Mouse (Mus musculus) neural tube, embryonic 15.5 days (tissue): Measurements from ENCODE around the gene Zfpl1. TPM values are rescaled to one million over a fixed set of nuclear protein-coding genes. Genes with fewer than 3 reads are reported as not detected.

ENCODE experiments used
- ATAC-seq: fragments of 200-750 bp; cut with Nextera tagmentation; 2 replicates; pipeline ENCODE4 v1.8.0; 2017; ENCODE audit warnings: mild to moderate bottlenecking, moderate TSS enrichment, moderate library complexity; ENCODE audit not compliant: low FRiP score
- H3K27ac ChIP-seq: fragments of 300-500 bp; sonication (generic); replicated peaks from 2 replicates; pipeline ENCODE4 v1.5.1; 2015; ENCODE audit warnings: mild to moderate bottlenecking, inconsistent platforms
- H3K27me3 ChIP-seq: fragments of 300-500 bp; sonication (generic); replicated peaks from 2 replicates; pipeline ENCODE4 v1.6.1; 2015; ENCODE audit warnings: inconsistent platforms
- H3K36me3 ChIP-seq: fragments of 300-500 bp; sonication (generic); 2 replicates; pipeline ENCODE4 v1.6.1; 2015; ENCODE audit warnings: inconsistent platforms
- H3K4me1 ChIP-seq: fragments of 300-500 bp; sonication (generic); 2 replicates; pipeline ENCODE4 v1.6.1; 2015; ENCODE audit warnings: inconsistent platforms
- H3K4me2 ChIP-seq: fragments of 300-500 bp; sonication (generic); 2 replicates; pipeline ENCODE4 v1.6.1; 2015; ENCODE audit warnings: inconsistent platforms, mild to moderate bottlenecking, moderate library complexity
- H3K4me3 ChIP-seq: fragments of 300-500 bp; sonication (generic); replicated peaks from 2 replicates; pipeline ENCODE4 v1.5.1; 2015; ENCODE audit warnings: mild to moderate bottlenecking, inconsistent platforms
- H3K9ac ChIP-seq: fragments of 300-500 bp; sonication (generic); replicated peaks from 2 replicates; pipeline ENCODE4 v1.6.1; 2015; ENCODE audit warnings: mild to moderate bottlenecking, inconsistent platforms
- H3K9me3 ChIP-seq: fragments of 300-500 bp; sonication (generic); replicated peaks from 2 replicates; pipeline ENCODE4 v1.6.1; 2016; ENCODE audit warnings: inconsistent platforms
- WGBS: fragments of 180-500 bp; shearing (Covaris S2); methylation state at CpG from one replicate; pipeline ENCODE4 v1.1.7; 2015; ENCODE audit warnings: mixed read lengths; 5-methylcytosine and 5-hydroxymethylcytosine counted together
- polyA plus RNA-seq: library from polyadenylated mRNA; unstranded; fragments of >200 nt; fragmentation: Nextera tagmentation; extraction: Ambion mirVana; gene quantifications from 2 replicates; pipeline ENCODE4 v1.2.1, GENCODE M21; 2015

Zfpl1 gene
- polyA plus RNA-seq, 1 experiment from 2014 or later: 78.4 TPM

DNA sequence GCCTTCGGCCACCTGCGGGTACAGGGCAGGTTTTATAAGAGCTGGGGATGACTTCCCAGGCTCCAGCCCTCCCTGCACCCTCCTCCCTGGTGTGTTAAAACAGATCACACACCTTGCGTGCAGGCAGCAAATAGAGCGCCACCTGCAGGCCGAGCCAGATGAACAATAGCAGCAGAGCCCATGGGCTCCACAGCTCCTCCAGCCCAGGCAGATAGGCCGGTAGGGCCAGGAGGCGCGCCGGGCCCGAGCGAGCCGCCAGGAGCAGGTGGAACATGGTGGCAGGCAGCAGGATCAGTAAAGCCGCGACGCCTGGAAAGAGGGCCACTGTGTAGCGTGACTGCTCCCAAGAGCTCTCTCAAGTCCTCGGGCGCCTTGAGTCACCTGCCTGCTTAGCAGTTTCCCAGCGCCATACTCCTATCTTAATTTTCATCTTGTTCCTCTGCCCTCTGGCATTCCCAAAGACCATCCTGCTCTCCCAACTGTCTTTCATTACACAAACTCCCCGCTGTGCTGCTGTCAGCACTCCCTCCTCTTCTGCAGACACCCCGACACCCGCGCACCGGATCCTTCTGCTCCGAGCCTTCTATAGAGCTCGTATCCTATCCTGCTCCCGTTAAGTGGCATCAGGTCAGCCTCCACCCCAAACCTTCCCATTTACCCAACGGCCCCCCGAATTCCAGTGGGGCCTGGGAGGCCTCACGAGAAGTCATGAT lies 17.6 kb downstream of the Zfpl1 start:
- peak overlapping the region; percentile 93 for H3K27ac ChIP-seq
- under 1% methylated on average over 30 of the region's 30 CpGs for WGBS
- H3K4me1 ChIP-seq: peaks cover 51% of the 10 kb centered on the region
- H3K27me3 ChIP-seq: no peaks in the 10 kb centered on the region
- H3K9me3 ChIP-seq: no peaks in the 10 kb centered on the region
- peaks cover 26% of the 10 kb centered on the region for H3K36me3 ChIP-seq
- H3K4me3 ChIP-seq: peak overlapping the region; percentile 62
- ATAC-seq: peak; percentile 84
- peak overlapping the region; percentile 91 for H3K9ac ChIP-seq
- H3K4me2 ChIP-seq: peak overlapping the region; percentile 97

DNA sequence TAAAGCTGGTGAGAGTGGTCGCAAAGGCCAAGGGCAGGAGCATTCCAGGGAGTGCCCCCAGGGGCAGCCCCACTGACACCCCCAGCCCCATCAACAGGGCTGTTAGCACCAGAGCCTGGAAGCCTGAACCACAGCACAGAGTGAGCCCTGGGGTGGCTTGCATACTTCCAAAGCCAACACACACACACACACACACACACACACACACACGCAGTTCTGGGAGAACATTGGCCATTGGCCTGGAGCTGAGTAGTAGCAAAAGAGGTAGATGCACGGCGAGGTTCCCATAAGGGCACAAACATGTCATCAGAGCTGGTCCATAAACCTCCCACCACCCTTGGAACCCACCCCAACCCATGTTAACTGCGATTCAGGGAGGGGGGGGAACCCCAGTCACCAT lies 18.2 kb downstream of the Zfpl1 start:
- H3K4me1 ChIP-seq: peaks cover 57% of the 10 kb centered on the region
- ATAC-seq: peak; percentile 6; the same call in 1 of the 2 replicates
- H3K9me3 ChIP-seq: no peaks in the 10 kb centered on the region
- peak overlapping the region; percentile 91 for H3K9ac ChIP-seq
- peak overlapping the region; percentile 93 for H3K27ac ChIP-seq
- peak overlapping the region; percentile 97 for H3K4me2 ChIP-seq
- H3K27me3 ChIP-seq: no peaks in the 10 kb centered on the region
- 22% methylated on average over 5 of the region's 5 CpGs for WGBS
- H3K4me3 ChIP-seq: peak overlapping the region; percentile 62
- peaks cover 26% of the 10 kb centered on the region for H3K36me3 ChIP-seq

DNA sequence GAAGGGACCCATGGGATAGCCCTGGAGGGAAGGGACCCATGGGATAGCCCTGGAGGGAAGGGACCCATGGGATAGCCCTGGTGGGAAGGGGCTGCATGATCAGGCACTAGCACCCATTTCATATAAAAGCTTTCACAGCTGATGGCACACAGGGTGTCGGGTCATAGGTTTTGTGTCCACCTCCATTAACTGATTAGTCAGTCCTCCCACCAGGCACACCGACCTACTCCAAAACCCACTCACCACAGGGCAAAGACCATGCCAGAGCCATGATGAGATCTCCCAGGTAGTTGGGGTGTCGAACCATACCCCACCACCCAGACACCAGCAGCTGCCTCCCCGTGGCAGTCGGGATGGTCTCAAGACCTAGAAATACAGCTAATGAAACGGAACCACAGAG lies 21.7 kb downstream of the Zfpl1 start:
- Histone ChIP-seq H3K9ac (no peak overlapping the region), H3K9me3 (no peaks in the 10 kb centered on the region), H3K4me2 (peak overlapping the region; percentile 98), H3K27ac (no peak overlapping the region), H3K36me3 (peaks cover 9% of the 10 kb centered on the region), H3K4me3 (no peak overlapping the region), H3K4me1 (peaks cover 72% of the 10 kb centered on the region), H3K27me3 (no peaks in the 10 kb centered on the region)
- 96% methylated on average over 6 of the region's 6 CpGs for WGBS
- ATAC-seq: no peak

DNA sequence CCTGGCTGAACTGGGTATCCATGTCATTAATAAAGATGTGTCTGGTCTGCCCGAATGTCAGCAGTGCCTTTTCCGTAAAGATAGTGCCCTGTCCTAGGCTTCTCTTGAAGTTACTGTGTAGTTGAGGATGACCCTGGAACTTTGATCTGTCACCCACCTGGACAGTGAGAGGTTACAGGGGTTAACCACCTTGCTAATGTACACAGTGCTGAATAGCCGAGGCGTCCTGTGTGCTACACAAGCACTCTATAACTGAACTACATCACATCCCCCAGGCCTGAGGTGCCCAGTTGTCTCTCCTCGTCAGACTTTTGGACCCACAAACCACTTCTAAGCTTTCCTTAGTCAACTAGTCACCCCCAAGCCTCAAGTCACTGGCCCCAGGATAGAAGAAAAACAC lies 22.3 kb downstream of the Zfpl1 start:
- ATAC-seq: no peak
- Histone ChIP-seq H3K36me3 (peaks cover 9% of the 10 kb centered on the region), H3K27me3 (no peaks in the 10 kb centered on the region), H3K4me3 (peak overlapping the region; percentile 84), H3K4me2 (peak overlapping the region; percentile 98), H3K9me3 (no peaks in the 10 kb centered on the region), H3K9ac (peak overlapping the region; percentile 92), H3K4me1 (peaks cover 66% of the 10 kb centered on the region), H3K27ac (peak overlapping the region; percentile 92)
- WGBS: 66% methylated on average over 5 of the region's 5 CpGs

DNA sequence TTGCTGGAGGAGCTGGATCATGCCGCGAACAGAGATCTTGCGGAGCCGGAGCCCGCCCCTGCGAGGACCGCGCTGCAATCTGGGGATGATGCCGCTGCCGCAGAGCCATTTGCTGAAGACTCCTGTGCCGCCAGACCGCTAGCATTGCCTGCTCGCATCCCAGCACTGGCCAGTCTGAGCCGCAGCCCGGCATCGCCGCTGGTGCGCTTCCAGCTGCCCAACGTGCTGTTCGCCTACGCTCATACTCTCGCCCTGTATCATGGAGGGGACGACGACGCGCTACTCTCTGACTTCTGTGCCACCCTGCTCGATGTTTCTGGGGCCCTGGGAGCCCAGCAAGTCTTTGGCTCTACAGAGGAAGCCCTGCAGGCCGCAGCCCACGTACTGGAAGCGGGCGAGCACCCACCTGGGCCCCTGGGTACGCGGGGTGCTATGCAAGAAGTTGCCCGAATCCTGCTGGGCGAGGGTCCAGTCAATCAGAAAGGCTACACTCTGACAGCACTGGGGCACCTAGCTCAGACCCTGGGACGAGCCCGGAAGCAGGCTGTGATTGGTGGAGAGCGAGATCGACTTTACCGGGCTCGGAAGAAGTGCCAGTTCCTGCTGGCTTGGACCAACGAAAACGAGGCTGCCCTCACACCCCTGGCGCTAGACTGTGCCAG lies 23.0 kb downstream of the Zfpl1 start:
- H3K9ac ChIP-seq: peak overlapping the region; percentile 92
- peaks cover 65% of the 10 kb centered on the region for H3K4me1 ChIP-seq
- no peaks in the 10 kb centered on the region for H3K9me3 ChIP-seq
- H3K4me3 ChIP-seq: peak overlapping the region; percentile 84
- no peaks in the 10 kb centered on the region for H3K27me3 ChIP-seq
- H3K4me2 ChIP-seq: peak overlapping the region; percentile 98
- H3K27ac ChIP-seq: peak overlapping the region; percentile 92
- 0 out of 2 replicates have a peak, but pooled peaks have one; percentile 16 for ATAC-seq
- WGBS: under 1% methylated on average over 44 of the region's 44 CpGs
- peaks cover 9% of the 10 kb centered on the region for H3K36me3 ChIP-seq

DNA sequence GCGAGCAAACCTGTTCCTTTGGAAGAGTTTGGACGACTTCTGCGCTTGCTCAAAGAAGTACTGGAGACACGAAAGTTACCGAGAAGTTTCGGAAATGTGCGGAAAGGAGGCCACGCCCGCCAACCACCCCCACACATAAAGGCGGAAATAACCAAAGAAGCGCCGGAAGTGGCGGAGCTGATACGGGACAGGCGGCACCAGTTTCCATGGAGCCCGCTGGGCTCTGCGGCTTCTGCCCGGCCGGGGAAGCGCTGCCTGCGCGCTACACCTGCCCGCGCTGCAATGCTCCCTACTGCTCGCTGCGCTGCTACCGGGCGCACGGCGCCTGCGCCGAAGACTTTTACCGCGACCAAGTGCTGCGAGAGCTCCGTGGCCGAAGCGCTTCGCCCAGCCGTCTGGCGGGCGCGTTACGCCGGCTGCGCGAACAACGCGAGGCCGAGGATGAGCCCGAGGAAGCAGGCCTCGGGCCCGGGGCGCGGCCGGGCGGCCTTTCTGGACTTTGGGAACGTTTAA lies 23.7 kb downstream of the Zfpl1 start, which contains the start of gene Znhit2:
Gene Znhit2, plus strand, starts transcription at position 172 of the 513 bp plus-strand sequence.
- Histone ChIP-seq H3K27ac (peak within 1 kb of the TSS; percentile 92), H3K9ac (peak within 1 kb of the TSS; percentile 92), H3K27me3 (no peaks in the 10 kb centered on the region), H3K36me3 (peaks cover 9% of the 10 kb centered on the region), H3K4me1 (peaks cover 65% of the 10 kb centered on the region), H3K9me3 (no peaks in the 10 kb centered on the region), H3K4me2 (peak within 1 kb of the TSS; percentile 98), H3K4me3 (peak within 1 kb of the TSS; percentile 84)
- ATAC-seq: peak; percentile 74
- WGBS: under 1% methylated on average over 58 of the region's 58 CpGs

DNA sequence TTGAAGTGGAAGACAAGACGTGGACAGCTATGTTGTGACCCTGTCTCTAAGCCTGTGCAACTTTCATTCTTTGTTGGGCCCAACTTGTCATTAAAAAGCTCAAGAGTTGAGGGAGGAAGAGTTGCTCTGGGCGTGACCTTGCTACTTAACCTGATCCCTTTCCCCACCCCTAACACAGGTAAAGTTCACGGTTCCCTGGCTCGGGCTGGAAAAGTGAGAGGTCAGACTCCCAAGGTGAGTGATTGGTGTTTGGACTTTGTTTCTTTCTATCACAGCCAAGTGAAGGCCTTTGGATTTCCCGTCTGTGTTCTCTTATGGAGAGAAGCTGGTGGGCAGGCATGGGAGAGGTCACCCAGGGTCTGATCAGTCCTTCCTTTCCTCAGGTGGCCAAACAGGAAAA lies 25.8 kb downstream of the Zfpl1 start:
- Histone ChIP-seq H3K36me3 (peaks cover 27% of the 10 kb centered on the region), H3K4me2 (peak overlapping the region; percentile 83), H3K4me1 (peaks cover 57% of the 10 kb centered on the region), H3K27me3 (no peaks in the 10 kb centered on the region), H3K9me3 (no peaks in the 10 kb centered on the region), H3K9ac (no peak overlapping the region), H3K4me3 (peak overlapping the region; percentile 91), H3K27ac (no peak overlapping the region)
- WGBS: 87% methylated on average over 5 of the region's 5 CpGs
- ATAC-seq: no peak

DNA sequence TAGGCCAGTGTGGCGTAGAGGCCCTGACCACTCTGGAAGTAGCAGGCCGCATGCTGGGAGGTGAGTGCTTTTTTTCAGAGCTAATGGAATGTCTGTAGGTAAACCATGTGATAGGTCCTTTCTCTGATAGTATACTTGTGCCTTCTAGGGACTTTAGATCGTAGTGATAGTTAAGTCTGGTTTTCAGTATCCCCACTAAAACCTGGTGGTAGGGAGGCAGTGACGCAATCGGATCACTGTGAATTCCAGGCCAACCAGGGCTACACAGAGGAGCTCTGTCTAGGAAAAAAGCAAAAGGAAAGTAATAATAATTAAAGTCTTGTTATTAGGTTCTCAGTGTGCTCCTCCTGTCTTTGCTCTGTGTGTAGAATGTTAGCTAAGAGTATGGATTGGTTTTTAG lies 26.2 kb downstream of the Zfpl1 start:
- 31% methylated on average over 5 of the region's 5 CpGs for WGBS
- Histone ChIP-seq H3K4me2 (peak overlapping the region; percentile 83), H3K4me1 (peaks cover 52% of the 10 kb centered on the region), H3K27me3 (no peaks in the 10 kb centered on the region), H3K9ac (peak overlapping the region; percentile 89), H3K27ac (peak overlapping the region; percentile 87; the same call in 1 of the 2 replicates), H3K4me3 (peak overlapping the region; percentile 91), H3K36me3 (peaks cover 32% of the 10 kb centered on the region), H3K9me3 (no peaks in the 10 kb centered on the region)
- no peak for ATAC-seq

DNA sequence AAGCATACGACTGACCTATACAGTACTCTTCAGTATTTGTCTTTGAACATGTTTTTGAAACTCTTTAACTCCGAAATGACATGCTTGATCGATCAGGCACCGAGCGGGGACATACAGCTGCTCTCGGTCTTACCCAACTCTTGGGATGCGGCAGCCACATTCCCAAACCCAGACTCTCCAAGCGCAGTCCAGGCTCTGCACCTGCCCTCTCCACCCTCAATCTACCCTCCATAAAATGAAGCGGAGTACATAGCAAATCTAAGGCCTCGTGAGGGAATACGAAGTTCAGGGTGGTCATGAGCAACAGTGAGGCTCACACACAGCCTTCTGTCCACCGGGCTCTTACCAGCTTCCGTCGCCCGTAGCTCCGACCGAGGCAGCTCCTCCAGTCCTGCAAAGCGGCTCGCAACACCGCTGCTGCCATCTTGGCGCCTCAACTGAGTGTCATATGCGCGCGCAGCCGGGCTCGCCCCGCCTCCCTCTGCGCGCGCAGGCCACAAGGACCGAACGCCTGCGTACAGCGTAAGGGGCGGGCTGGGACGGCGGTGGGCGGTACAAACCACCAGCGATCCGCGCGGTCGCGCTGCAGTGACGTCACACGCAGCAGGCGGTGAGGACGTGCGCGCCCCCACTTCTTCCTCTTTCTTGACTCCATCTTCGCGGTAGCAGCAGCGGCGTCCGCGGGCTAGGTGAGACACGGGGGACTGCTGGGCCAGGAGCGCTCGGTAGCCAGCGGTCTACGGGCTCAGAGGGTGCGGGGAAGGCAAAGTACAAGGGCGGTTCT lies 27.3 kb downstream of the Zfpl1 start, which contains the start of the genes Mrpl49 and Fau:
Gene Mrpl49, minus strand, starts transcription at position 473 of the 784 bp plus-strand sequence.
Gene Fau, plus strand, starts transcription at position 532 of the 784 bp plus-strand sequence.
- Histone ChIP-seq H3K9me3 (no peaks in the 10 kb centered on the region), H3K36me3 (peaks cover 42% of the 10 kb centered on the region), H3K27ac (peak within 1 kb of the TSS; percentile 87), H3K4me2 (peak within 1 kb of the TSS; percentile 83), H3K9ac (peak within 1 kb of the TSS; percentile 91), H3K27me3 (no peaks in the 10 kb centered on the region), H3K4me1 (peaks cover 49% of the 10 kb centered on the region), H3K4me3 (peak within 1 kb of the TSS; percentile 91)
- WGBS: under 1% methylated on average over 57 of the region's 63 CpGs
- peak; percentile 90 for ATAC-seq

DNA sequence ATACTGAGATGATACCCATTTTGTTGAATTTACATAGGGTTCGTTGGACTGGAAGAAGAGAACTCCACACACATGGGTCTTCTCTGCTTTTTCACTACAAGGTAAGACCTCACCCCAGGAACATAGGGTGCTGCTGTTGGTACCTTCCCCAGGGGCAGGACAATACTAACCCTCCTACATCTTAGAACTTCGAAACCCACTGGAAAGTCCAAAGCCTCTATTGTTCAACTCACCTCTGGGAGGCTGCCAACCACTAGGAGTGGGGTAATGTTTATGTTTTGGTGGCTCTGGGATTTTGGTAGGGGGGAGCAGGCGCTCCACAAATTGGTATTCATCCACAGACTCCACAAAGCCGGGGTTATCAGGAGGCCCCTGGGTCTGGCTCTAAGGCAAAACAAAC lies 28.1 kb downstream of the Zfpl1 start:
- Histone ChIP-seq H3K4me1 (peaks cover 41% of the 10 kb centered on the region), H3K27ac (no peak overlapping the region), H3K9me3 (no peaks in the 10 kb centered on the region), H3K9ac (peak overlapping the region; percentile 91), H3K27me3 (no peaks in the 10 kb centered on the region), H3K4me3 (peak overlapping the region; percentile 91), H3K4me2 (peak overlapping the region; percentile 78), H3K36me3 (peaks cover 50% of the 10 kb centered on the region)
- ATAC-seq: no peak
- 58% methylated on average over 4 of the region's 4 CpGs for WGBS

DNA sequence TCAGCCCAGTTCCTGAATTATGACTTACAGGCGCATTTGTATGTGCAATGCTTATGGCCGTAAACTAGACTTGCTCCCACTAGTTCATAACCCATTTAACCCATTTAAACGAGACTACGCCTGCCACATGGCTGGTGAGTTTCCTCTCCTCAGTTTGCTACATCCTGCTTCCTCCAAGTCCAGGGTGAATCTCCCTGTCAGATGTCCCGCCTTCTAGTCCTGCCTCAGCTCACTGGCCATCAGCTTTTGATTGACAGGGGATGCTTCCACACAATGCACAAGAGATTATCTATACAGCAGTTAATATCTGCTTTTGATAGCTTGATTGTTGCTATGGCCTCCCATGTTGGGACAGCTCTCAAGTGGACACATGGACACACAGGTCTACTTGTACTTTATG lies 30.5 kb downstream of the Zfpl1 start:
- H3K4me1 ChIP-seq: peaks cover 32% of the 10 kb centered on the region
- H3K9me3 ChIP-seq: no peaks in the 10 kb centered on the region
- H3K36me3 ChIP-seq: peaks cover 68% of the 10 kb centered on the region
- H3K27ac ChIP-seq: no peak overlapping the region
- no peaks in the 10 kb centered on the region for H3K27me3 ChIP-seq
- 90% methylated on average over 5 of the region's 5 CpGs for WGBS
- no peak overlapping the region for H3K9ac ChIP-seq
- H3K4me3 ChIP-seq: no peak overlapping the region
- no peak for ATAC-seq
- no peak overlapping the region for H3K4me2 ChIP-seq
